In genomic region chr3:85619345-85619744, GRCm38 (mm10) we compare ENCODE assay signal across 10 mouse cellular contexts.
"Had no signal": no experiment of that assay in that cellular context is flagged by ENCODE, and none has a peak within 500 bp of the region (broad histone marks: within the 10 kb centered on the region; RNA-seq: fewer than 3 reads in every experiment).

No protein-coding gene starts in this region.

- DNase-seq: lung, embryonic 14.5 days; thymus, adult 2 months; thymus, postnatal 25 days had no signal

- H3K27ac ChIP-seq: macrophage; midbrain, embryonic 13.5 days; midbrain, embryonic 15.5 days; neural tube, embryonic 12.5 days; stomach, embryonic 15.5 days; stomach, postnatal 0 days had no signal

- H3K4me3 ChIP-seq: megakaryocyte, embryonic 14.5 days; midbrain, embryonic 13.5 days; midbrain, embryonic 15.5 days; neural tube, embryonic 12.5 days; stomach, embryonic 15.5 days had no signal

- H3K4me1 ChIP-seq: megakaryocyte, embryonic 14.5 days; midbrain, embryonic 13.5 days; midbrain, embryonic 15.5 days; neural tube, embryonic 12.5 days; stomach, embryonic 15.5 days had no signal
